Mouse (Mus musculus) adipocyte (in vitro differentiated cells): ENCODE measurements at regions not wholly inside any gene's neighbourhood (a gene's known extent, or its start where the extent isn't known, plus 50 kb on each side); places are given as distances from the start of the nearest gene placed in this dataset.

Experiments
- DNase-seq: peaks from one replicate; pipeline ENCODE4 v3.0.0-alpha.2; 2016; ENCODE audit warnings: low spot score

- peak; percentile 45 for DNase-seq
These were observed 646.8 kb upstream of the Cited2 start for GRCm38 (mm10) chr10:17076186-17076585.

GRCm38 (mm10) chr10:17077580-17077979 is 645.4 kb upstream of the Cited2 start:
- peak; percentile 62 for DNase-seq

GRCm38 (mm10) chr10:17080818-17081217 is 642.2 kb upstream of the Cited2 start:
- DNase-seq = no peak

DNA sequence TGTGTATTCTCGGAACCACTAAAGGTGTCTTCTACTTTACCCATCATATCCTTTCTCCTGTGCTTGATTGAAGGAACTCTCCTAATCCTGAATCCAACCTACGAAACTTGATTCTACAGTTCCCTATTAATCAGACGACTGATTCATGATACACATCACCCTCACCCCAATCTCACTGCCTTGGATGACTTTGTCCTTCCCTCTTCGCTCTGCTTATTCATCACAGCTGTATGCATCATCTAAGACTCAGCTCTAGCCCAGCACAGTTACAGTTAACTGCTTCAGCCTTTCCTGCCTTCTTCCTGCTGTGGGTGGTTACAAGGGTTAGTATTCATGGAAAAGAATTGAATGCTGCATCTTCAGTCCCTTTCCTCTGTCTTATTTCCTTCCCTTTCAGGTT is 640.1 kb upstream of the Cited2 start:
- DNase-seq = no peak

DNA sequence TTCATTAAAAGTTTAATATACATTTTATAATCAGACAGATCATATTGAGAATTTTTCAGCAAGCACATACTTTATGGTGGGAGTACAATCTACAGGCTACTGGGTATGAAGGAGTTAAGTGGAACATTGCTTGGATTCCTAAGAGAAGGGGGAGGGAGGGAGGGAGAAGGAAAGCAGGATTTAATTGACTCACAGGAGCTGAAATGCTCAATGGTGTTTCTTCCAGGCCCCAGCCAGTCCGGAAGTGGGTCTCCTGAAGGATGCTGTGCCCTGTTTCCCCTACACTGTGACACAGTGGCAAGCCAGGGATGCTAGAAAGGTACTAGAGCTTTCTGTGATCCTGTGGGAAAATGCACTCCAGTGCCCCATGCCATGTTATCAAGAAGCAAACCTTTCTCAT is 621.0 kb upstream of the Cited2 start:
- no peak for DNase-seq

DNA sequence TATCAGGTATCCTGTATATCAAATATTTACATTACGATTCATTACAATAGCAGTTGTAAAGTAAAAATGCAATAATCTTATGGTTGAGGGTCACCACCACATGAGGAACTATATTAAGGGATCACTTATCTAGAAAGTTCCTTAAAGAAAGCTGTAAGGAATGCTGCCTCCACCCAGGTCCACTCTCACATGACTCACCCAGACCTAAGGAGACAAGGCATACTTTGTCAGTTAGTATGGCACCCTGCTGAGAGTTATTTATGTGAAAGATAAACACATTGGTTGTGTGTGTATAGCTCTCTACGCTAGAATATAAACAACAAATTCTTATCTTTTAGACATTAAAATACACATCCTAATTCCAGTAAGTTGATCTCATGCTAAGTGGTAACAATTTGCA is 619.6 kb upstream of the Cited2 start:
- DNase-seq = no peak

DNA sequence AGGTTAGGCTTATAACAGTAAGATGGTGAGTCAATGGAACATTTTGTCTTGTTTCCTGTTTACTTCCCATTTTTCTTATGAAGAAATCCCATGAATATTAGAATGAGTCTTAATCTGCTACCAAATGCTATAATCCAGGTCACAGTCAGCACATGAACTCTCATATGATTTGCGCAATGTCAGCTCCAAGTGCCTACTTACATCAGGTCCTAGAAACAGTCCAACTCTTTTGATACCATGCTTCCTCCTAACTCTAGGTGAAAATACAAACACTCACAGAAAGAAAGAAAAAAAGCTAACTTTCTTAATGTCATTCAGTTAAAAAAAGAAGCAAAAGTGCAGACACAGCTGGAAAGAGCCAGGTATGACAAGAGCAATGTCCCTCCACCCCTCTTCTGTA is 616.2 kb upstream of the Cited2 start:
- peak; percentile 26 for DNase-seq

DNA sequence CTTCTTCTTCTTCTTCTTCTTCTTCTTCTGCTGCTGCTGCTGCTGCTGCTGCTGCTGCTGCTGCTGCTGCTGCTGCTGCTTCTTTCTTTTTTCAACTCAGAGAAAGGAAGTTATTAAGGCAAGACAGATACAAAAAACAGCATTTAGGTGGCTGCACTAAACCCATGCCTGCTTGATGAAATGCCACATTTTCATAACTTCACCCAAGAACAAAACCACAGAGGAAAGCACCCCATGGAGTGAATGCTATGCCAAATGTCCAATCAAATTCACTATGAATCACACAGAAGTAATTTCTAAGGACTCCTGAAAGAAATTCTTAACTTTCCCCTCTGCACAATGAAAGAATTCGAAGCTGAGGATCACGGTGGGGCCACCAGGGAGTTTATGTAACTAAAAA is 611.9 kb upstream of the Cited2 start:
- DNase-seq = no peak

DNA sequence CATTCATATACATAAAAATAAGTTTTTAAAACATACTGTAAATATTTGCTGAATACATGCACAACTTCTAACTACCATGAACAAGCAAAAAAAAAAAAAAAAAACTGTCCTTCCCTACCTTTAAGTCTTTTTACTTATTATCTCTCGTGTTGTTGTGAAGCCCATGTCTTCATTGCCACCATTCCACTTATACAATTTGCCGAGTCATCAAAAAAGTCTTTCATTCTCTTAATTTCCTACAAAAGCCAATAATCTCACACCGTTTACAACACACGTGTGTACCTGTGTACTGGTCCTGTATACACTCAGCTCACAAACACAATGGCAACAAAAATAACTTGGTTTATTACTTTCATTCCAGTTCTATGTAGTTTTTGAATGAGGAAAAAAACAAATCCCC is 608.2 kb upstream of the Cited2 start:
- no peak for DNase-seq

GRCm38 (mm10) chr10:17129391-17130163 is 593.4 kb upstream of the Cited2 start:
- no peak for DNase-seq

DNA sequence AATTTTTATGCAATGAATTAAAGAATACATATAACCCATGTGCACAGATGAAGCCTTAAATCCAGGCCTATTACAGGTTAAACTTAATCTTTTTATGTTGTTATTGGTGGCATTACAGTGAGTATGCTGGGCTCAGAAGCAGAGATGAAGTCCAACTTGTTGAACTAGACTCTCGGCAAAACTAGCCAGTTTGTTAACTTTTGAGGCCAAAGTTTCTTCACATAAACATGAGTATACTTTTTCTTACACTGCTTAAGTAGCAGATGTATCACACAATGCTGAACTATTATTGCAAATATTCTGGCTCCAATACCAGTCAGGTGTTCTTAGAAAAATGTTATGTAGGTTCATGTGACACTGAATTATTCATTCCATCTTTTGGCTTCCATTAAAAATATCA is 592.4 kb upstream of the Cited2 start:
- no peak for DNase-seq

GRCm38 (mm10) chr10:17131763-17132162 is 591.3 kb upstream of the Cited2 start:
- DNase-seq = peak; percentile 37

GRCm38 (mm10) chr10:17175385-17175784 is 547.6 kb upstream of the Cited2 start:
- DNase-seq = peak; percentile 66

GRCm38 (mm10) chr10:17177054-17177453 is 546.0 kb upstream of the Cited2 start:
- DNase-seq = no peak

- DNase-seq = no peak
These were observed 545.3 kb upstream of the Cited2 start for GRCm38 (mm10) chr10:17177503-17178278.

GRCm38 (mm10) chr10:17178627-17179026 is 544.4 kb upstream of the Cited2 start:
- DNase-seq = no peak

GRCm38 (mm10) chr10:17184418-17184817 is 538.6 kb upstream of the Cited2 start:
- DNase-seq = no peak

GRCm38 (mm10) chr10:17196205-17196604 is 526.8 kb upstream of the Cited2 start:
- DNase-seq = no peak

GRCm38 (mm10) chr10:17196636-17197035 is 526.4 kb upstream of the Cited2 start:
- no peak for DNase-seq

DNA sequence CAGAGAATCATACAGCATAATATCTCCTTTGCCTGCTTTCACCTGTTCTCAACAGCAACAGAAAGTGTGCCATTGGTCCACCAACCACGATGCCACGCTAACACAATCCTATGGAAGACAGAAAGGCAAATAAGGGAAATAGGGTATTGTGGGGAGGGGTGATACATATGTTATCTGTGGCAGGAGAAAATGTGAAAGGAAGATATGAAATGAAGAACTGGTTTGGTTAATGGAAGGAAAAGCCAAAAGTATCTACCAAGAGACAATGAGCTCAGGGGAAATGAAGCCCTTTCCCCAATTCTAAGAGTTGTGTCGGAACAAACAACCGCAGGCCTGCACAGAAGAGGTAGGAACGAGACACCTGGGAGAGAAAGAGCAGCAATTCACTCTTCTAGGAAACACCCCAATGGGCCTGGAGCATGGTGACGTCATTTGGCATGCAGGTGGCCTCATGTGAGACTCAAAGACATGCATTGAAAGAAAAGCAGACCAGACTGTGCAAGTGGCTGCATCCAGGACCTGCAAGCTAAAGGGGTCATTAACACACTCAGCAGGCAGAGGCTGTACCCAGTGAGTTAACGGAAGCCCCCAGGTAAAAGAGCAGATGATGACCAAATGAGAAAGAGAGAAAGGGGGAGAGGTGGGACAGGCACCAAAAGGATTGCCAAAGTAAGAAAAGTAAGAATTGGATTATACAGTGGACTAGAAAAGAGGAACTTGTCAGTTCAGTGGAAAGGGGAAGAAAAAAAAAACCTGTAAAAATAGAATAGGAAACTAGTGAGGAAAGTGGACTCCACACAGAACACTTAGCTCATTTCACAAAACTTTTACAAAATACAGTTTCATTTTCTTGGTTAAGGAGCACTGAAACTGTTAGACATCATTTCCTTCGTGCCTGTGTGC is 522.2 kb upstream of the Cited2 start:
- DNase-seq = no peak

DNA sequence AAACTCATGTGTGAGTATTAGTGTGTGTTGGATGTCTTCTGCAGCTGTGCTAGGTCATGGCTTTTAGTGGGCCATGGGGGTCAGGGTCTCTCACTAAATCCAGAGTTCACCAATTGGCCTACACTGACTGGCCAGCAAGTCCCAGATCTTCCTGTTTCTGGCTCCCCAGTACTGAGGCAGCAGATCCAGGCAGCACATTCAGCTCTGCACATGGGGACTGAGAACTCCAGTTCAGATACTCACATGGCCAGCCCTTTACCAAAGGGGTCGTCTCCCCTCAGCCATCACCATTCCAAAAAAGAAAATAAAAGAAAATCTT is 521.6 kb upstream of the Cited2 start:
- DNase-seq = no peak

GRCm38 (mm10) chr10:17202556-17203415 is 520.2 kb upstream of the Cited2 start:
- no peak for DNase-seq
